Mouse (Mus musculus) gonadal fat pad, adult 2 months (tissue): Measurements from ENCODE around the gene Spert. TPM values are rescaled to one million over a fixed set of nuclear protein-coding genes. Genes with fewer than 3 reads are reported as not detected.

Experiments used
- DNase-seq: peaks from one replicate; pipeline ENCODE4 v3.0.0-alpha.2; 2012; ENCODE audit warnings: low read depth
- polyA plus RNA-seq: library from polyadenylated mRNA; depleted of rRNA; stranded (reverse); fragments of >200 nt; gene quantifications from 2 replicates; pipeline ENCODE4 v1.2.3, GENCODE M21; 2012; rRNA removed

Spert gene
- 3.7 and 5.5 TPM in 2 replicates for polyA plus RNA-seq

DNA sequence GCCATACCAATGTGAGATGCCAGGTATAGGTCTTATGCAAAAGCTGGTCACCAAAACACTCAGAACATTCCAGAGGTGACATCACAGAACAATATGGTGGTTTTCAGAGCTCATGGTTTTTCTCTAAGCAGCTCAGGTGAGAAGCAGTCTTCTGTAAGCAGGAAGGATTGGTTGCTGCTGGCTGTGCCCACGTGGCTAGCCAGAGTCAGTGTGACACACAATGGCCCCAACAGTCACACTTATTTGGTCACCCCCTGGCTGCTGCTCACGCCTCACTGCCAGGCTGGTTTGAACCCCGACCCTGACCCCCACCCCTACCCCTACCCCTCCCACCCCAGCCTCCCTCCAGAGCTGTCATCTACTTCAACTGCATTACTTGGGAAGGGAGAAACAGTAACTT is at the start of gene Spert:
TSS of gene Spert (minus strand) at position 139 of the 400 bp plus-strand sequence.
- DNase-seq = no peak

DNA sequence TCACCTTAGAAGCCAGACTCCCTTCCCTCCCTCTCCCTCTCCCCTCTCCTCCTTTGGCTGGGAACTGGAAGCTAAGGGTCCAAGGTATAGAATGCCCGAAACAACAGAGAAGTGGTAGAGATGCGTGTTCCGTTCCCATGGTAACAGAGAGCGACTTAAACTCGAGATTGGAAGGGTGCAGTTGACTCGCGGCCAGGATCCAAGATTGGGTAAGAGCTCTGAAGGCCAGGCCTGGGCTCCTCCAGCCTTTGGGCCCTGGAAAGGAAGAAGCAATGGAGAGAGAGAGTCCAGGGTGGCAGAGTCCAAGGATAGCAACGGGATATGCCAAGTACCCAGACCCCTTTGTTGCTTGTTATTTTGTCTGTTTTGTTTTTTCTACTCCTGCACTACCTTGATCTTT is 49.2 kb upstream of the Spert start, which contains the start of gene Erich6b:
TSS of gene Erich6b (plus strand) at position 180 of the 400 bp plus-strand sequence.
- DNase-seq = no peak

DNA sequence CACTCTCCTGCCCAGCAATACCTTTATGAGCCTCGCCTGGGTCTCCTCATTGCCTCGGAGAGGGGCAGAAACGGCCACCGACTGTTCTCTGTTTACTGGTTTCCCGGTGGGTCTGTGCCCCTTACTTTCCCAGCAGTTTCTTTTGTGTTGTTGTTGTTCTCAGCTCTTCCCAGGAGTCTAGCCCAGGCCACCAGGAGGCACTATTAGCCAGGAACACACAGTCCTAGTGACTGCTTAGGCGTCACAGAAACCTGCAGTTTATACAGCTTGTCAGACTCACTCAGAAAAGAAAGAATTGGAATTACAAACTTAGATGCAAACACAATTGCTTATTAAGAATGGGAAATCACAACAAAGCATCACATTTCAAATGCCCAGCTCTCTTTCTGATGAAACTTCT is 48.5 kb upstream of the Spert start:
- no peak for DNase-seq

DNA sequence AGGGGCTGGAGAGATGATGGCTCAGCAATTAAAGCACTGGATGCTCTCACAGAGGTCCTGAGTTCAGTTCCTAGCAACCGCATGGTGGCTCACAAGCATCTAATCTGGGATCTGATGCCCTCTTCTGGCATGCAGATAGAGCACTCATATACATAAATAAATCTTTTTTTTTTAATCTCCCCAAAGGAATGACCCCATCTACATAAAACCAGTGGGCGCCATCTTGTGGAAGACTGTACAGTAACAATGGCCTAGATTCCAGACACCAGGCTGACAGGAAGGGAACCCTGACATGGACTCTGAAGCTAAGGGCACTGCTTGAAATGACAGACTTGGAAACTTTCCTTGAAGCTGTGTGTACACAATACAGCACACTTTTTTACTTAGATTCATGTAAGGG is 47.9 kb upstream of the Spert start:
- no peak for DNase-seq

DNA sequence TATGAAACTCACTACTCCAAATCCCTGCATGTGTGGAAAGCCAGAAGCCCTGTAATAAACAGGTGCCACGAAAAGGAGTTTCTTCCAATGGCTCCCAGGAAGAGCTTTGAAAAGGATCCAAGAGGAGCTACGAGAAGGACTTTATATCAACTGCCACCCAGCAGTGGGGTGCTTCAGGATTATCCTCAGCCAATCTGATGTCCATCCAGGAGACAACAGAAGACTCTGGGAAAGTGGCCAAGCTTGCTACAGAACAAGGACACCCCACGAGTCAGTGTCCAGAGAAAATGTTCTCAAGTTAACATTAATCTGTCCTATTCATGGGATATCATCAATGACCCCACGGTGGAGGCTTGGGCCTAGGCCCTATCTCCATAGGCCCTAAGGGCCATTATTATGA is 44.7 kb upstream of the Spert start:
- no peak for DNase-seq

DNA sequence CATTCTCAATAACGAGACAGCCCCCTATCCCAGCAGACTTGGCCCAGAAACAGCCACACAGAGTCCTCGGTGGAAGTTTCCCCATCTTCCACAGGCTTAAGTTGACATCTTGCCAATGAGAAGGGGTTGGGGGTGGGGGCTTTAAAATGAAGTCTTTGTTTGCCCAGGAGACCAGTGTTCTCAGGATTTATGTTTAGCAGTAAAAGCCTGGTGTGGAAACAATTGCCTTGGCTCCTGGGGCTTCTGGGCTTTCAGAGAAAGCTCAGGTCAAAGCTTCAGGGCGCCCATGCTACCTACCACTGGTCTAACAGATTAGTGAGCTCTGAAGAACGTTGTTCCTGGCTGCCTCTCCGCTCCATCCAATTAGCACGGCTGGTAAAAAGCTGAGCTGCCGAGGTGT is 43.2 kb upstream of the Spert start:
- no peak for DNase-seq

DNA sequence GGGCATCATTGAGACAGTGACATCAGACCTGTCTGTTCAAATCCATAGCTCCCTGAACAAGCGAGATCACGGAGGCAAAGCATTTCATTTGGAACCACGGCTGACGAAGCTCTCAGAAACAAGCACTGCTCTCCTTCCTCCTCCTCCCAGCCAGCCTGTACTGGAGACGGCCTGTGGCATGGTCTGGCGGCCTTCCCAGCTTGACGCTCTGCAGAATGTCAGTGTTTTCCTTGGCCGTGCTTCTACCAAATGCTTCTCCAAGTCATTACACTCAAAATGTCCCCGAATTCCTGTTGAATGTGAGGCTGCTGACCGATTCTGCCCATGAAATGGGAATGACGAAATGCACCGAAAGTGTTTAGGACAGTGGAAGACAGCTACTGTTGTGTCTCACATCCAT is 42.4 kb upstream of the Spert start:
- peak; percentile 1 for DNase-seq

DNA sequence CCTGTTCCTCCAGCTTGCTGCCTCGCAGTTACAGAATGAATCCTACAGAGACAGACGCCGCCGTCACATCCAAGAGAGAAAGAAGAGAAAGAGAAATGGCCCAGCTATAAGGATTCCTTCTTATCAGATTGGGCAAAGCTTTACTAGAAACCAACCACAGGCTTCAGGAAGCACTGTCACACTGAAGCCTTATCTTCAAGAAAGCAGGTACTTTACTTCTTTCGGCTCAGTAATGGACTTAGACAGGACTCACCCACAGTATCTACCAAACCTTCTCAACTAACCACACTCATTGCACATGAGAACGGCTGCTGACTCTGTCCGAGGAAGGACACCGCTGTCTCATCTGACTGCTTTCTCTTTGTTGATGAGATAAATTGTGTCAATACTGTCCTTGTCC is 36.0 kb upstream of the Spert start:
- DNase-seq = no peak

DNA sequence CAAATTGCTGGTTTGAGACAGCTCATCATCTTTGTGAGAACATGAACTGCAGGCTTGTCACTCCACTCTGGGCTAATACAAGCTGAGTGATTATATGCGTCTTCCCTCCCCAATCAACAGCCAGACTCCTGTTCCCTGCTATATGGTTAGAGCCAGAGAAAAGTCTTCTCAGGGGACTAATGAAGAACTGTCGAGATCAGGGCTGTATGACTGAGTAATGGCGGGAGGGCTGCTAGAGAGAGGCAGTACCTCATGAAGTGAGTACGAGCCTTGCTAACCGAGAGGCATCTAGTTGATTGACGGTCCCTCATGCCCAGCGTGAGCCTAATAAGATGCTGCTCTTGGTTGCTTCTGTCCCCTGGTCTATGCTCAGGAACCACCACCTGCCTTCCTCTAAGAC is 30.1 kb upstream of the Spert start:
- no peak for DNase-seq

DNA sequence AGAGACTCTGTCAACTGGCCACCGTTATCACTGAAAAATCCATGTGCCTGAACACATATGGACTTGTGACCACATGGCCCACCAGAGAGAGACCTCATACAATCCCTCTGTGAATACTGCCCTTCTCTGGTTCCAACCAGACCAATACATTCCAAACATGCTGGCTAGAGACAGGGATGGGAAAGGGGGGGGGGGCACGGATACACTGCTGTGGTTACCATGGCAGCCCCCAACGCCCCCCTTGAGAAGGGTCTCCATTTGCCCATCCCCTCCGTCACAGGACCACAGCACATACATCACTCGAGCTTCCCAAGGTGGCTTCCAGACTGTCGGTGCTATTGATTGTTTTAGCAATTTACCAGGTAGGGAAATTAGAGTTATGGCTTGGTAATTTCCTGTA is 23.5 kb upstream of the Spert start:
- DNase-seq = no peak

DNA sequence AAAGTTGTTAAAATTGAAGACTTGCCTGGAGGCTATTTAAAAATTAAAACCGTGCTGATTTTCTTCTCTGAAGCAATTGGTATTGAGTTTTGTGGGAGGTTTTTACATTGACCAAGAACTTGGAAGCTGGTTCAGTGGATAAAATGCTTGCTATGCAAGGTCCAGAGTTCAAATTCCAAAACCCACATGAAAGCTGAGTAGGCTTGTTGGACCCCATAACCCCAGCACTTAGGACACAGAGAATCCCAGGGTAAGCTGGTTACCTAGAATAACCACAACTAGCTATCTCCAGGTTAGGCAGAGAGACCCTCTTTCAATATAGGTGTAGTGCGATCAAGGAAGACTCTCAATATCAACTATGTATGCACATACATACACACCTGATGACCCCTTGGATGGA is 16.3 kb upstream of the Spert start:
- no peak for DNase-seq

DNA sequence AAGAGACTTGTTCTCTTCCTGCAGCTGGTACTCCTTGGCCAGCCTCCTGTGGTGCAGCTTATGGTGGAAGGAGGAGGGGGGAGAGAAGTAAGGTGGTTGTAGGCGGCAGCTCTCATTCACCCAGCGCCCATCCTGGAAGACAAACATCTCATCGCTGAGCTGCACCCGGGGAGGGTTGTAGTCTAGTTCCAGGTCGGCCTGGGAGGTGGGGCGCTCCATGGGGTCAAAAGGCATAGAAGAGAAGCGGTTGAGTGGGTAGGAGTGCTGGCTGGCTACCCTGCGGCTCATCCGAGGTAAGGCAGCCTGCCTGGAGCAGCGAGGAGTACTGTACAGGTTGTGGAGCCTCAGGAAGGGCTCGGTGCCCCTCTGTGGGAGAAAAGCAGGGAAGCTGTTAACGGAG is 9.0 kb downstream of the Spert start:
- DNase-seq = no peak

DNA sequence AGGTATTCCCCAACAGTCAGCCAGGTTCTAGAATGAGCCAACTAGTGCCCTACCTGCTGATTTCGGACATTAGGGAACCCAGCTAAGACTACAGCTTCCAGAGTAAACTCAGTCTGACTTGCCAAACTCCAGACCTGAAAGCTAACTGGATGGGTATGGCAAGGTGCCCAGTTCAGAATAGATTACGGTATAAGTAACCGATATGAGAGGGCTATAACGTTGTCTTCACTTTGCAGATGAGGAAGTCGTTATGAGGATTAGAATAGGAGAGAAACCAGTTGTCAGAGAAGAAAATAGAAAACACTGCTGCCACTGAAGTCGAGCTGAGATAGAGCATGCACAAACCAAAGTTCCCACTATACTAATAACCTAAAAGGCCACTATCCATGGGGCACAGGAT is 13.9 kb downstream of the Spert start:
- no peak for DNase-seq

DNA sequence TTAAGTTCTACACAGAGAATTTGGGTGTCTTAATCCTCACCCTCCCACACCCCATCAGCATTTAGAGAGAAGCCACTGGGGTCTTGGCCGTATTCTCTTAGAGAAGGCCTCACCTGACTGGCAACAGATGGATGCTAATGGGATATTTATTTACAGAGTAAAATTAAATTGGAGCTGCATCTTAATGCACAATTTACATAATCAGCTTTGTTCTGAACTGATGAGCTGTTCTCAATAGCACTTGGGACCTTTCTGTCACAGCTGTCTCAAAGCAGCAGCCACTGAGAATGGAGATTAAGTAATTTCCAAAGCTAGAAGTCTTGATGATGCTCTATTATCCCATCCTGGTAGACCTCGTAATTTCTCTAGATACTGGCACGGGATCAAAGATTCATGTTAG is 26.6 kb downstream of the Spert start:
- no peak for DNase-seq

DNA sequence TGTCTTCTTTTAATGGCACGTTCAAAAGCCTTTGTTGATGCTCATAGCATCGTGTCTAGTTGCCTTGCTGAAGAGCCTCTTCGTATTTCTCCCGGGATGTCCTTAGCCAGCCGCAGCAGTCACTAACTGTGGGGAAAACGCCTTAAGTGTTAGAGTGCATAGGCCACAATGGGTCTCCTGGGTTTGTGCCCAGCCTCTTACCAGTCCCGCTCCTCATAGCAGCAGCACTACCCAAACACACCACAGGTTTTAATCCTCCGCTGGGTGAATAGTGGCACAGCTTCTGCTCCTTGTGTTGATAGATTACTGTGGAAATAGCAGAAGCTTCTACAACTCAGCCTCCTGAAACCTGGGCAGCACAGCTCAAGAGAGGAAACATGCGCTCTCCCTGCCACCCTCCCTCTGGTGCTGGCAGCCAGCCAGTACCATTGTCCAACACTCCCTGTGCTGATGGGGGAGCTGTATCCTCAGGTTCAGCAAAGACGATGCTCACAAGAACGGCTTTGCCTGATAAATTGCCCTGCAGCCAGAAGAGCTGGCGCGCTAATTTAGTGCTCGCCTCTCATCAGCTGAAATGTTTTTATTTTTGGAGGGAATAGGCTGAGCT is 27.3 kb downstream of the Spert start:
- DNase-seq = no peak

DNA sequence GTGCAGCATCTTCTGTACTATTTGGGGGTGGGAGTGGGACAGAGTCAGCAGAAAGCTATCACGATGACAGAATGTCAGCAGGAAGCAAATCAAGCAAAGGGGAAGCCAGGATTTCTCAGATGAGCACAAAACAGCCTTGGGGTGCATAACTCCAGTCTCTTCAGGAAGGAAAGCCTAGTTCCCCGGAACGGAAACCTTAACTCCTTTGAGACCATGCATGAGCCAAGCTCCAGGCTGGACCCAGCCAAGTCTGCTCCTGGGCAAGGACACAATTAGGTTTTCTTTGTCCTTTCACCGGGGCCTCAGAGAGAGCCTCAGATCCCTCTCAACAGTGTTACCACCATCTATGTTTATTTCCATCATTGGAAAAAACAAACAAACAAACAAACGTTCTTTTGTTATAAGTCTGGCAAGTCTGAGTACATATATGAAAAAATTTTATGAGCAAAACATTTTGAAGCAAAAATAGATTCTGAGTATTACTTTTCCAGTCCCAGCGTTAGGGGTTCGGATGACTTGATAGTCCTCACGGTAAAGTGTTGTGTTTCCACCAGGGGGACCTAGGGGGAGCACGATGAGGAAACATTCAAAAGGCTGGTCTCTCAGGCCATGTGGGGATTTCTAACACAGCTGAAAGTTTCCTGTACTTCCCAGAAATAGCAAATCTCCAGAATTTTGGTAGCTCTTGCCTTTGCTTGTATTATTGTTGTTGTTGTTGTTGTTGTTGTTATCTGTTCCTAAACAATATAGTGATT is 31.2 kb downstream of the Spert start:
- DNase-seq = no peak

DNA sequence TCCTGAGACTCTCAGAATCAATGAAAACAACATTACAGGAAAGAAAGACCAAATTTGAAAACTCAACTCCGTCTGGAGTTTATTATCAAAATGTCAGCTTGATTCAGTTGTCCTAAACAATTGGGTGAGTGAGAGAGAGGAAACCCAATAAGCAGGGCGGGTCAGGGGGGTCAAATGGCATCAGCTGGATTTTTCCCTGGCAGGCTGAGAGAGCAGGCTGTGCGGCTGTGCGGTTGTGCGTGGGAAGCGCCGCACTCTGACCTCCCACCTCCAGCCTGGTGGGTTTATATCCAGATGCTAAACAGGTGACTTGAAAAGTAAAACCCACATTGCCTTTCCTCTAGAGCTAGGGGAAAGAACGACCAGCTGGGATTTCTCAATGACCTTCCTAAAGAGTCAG is 51.2 kb downstream of the Spert start:
- DNase-seq = no peak

DNA sequence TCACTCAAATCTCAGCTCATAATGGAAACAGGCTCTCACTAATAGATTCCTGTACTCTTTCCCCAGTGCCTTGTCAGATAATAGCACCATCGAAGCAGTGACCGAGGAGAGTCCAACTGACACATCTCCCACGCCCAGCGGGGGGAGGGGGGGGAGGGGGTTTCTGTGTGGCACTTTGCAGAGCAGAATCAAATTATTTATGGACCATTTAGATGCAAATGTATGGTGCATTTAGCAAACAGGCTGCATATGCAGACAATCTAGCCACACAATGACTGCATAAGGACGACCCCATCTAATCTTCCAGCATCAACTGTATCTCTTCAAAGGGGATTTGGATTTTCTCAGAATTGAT is 51.9 kb downstream of the Spert start:
- DNase-seq = no peak

DNA sequence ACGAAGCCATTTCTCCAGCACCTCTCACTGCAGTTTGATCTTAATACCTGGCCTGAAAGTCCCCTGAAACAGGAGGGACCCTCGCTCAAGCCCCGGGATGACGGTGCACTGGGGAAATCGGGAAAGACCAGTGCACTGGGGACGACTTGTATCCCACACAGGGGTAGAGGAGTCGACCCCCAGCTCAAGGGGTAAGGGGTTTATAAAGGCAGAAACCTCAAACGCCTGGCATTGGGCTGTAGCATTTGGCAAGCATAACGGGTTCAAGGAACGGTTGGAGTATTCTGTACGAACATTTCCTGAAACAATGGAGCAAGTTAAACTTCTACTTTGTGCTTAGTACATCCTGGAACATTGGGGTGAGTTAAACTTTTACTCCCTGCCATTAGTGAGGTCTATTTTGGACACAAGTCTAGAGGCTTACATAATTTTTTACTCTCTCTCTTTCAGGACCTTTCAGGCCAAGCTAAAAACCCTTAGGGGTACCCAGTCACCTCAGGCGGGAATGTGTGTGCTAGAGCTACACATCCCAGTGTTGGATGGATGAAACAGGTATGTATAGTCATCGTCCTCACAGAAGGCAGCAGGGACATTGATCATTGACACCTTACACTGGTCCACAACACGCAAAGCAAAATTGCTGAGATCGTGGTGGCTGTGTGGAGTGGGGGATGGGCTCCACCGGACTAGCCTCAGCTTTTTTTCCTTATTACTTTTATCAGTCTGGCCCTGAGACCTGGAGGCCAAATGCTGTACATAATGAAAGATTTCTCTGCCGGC is 52.5 kb downstream of the Spert start:
- no peak for DNase-seq

DNA sequence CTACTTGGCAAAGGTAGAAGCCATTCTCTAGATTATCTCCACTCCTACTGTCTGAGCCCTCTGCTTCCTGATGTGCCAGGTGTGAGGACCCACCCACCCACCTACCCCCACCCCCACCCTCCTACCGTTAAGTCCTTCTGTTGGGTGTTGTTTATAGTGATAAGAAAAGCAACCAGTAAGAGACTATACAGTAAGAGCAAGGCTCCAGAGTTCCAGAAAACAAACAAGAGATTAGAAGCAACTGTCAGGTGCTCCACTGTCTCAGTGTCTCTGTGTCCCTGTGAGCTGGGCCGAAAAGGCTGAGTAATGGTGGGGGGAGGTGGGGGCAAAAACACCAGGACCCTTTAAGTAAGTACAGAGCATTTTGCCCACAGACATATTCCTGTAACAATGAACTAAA is 53.7 kb downstream of the Spert start:
- no peak for DNase-seq
